Mouse (Mus musculus) fat pad, adult 2 months (tissue): ENCODE results near the gene Cops3.

Experiments used
- DNase-seq: peaks from one replicate; pipeline ENCODE4 v3.0.0-alpha.2; 2011; ENCODE audit warnings: low read depth, low spot score; ENCODE audit errors: extremely low read depth

Gene Cops3

GRCm38 (mm10) chr11:59778181-59778873 lies 61.3 kb downstream of the Cops3 start:
- DNase-seq: no peak

GRCm38 (mm10) chr11:59777259-59777658 lies 62.4 kb downstream of the Cops3 start:
- no peak for DNase-seq

GRCm38 (mm10) chr11:59775435-59776148 lies 64.0 kb downstream of the Cops3 start:
- DNase-seq: no peak

- DNase-seq: no peak
These were observed 65.1 kb downstream of the Cops3 start for GRCm38 (mm10) chr11:59774522-59774921.

GRCm38 (mm10) chr11:59772902-59773301 lies 66.7 kb downstream of the Cops3 start:
- DNase-seq: no peak

GRCm38 (mm10) chr11:59772291-59772690 lies 67.3 kb downstream of the Cops3 start:
- DNase-seq: no peak

GRCm38 (mm10) chr11:59770753-59771152 lies 68.9 kb downstream of the Cops3 start:
- no peak for DNase-seq

- no peak for DNase-seq
These were observed 69.9 kb downstream of the Cops3 start for GRCm38 (mm10) chr11:59769738-59770137.

- DNase-seq: no peak
These were observed 70.3 kb downstream of the Cops3 start for GRCm38 (mm10) chr11:59769307-59769706.
